Mouse (Mus musculus): ENCODE measurements around the gene Arid1b.

Arid1b gene

DNA sequence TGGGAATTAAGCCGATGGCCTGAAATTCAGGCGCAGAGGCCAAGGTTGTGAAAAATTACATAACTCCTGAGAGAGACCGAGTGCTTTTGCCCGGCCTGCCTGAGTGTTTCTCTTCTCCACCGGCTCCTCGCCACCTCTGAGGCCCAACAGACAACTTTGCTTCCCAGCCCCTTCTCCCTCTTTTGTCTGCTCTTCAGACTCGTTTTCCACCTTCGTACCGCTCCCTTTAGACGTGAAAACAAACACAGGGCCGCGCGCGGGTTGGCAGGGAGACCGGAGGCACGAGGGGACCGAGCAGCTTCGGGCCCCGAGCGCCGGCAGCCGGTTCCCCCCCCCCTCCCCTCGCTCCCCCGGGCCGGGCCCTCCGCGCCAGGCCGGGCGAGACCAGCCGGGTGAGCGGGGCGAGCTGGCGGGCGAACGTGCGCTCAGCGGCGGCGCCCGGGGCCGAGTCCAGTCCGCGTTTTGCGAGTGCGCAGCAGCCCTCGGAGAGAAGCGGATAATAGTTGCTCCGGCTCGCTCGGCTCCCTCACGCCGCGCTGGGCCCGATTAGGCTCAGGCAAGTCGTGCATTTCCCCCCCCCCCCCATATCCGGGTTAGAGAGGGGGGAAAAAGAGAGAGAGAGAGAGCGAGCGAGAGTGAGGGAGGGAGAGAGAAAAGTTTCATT lies at the start of gene Arid1b:
Gene Arid1b (plus strand): TSS at position 493 of the 664 bp plus-strand sequence.
- DNase-seq (ENCODE audit: low read depth, low spot score): peak; percentile 82

DNA sequence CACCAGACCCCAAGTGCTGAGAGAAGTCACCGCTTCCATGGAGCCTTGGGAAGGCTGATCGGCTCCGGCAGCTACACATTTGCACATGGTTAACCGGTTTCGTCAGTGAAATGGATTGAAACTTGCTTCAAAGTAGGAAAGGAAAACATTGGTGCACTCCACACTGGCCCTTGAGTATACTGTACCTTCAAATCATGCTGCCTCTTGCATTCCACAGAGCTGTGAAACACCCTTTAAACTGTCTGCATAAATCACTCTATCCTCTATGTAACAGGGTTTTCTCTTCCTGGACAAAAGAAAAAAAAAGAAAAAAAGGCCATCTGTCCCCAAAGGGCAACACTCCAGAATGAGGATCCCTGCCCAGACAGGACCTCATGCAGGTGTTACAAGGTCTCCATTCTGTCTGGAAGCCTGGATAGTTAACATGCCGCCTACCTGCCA lies 48.8 kb upstream of the Arid1b start:
- DNase-seq (ENCODE audit: low read depth, low spot score): peak; percentile 20

DNA sequence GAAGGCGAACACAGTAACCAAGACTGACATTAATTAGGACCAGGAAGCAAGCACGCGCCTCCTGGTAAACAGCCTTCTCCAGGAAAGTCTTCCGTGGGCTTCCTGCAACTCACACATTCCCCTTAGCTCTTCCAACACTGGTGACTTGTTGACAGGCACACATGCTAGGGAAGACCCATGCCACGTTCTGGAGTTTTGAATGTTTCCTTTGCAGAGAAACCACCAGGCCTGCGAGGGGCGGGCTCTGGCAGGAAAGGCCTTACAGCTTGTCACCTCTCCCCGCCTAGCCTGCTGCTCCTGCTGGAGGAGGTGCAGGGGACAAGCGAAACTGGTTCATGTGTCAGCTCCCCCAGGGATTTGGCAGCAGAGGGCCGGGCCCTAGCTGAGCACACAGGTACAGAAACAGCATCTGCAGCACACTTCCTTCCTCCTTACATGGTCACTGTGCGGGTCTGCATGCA lies 48.2 kb upstream of the Arid1b start:
- peak; percentile 43 for DNase-seq (ENCODE audit: low read depth, low spot score)

- no peak for DNase-seq (ENCODE audit: low read depth, low spot score)
Observed at GRCm38 (mm10) chr17:4946421-4946974, 47.6 kb upstream of the Arid1b start.

GRCm38 (mm10) chr17:4947013-4947412 lies 47.1 kb upstream of the Arid1b start:
- no peak for DNase-seq (ENCODE audit: low read depth, low spot score)

DNA sequence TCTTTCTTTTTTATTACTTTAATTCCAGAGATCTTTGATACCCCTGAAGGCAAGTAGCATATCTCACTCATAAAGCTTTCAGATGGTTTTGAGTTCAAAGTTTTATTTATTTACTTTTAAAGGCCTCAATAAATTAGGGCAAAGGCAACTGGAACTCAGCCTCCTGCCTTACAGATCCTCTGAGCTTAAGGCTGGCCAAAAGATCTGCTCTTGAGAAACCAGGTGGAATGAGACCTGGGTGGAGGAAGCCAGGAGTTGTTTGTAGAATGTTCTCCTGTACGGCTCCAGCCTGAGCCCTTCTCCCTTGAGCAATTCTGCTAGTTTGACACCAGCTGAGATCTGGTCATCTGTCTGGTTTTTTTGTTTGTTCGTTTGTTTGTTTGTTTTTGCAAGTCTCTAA lies 46.7 kb upstream of the Arid1b start:
- no peak for DNase-seq (ENCODE audit: low read depth, low spot score)

DNA sequence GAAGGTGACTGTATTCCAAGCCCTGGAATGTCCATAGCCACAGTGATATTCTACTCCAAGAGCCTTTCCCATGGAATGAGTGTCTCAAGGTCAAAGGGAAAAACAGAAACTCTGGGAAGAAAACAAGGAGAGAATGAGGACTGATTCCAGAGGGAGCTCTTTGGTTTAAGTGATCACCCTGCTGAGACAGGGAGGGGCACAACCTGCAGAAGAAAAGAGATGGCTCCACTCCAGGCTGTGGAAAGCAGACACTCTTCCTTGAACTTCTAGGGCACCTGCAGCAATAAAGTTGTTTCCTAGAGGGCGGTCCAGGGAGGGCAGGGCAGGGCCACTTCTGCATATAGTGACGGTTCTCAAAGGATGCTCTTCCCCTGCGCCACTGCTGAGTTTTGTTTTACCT lies 45.6 kb upstream of the Arid1b start:
- no peak for DNase-seq (ENCODE audit: low read depth, low spot score)

- no peak for DNase-seq (ENCODE audit: low read depth, low spot score)
Observed at GRCm38 (mm10) chr17:4954431-4954830, 39.7 kb upstream of the Arid1b start.

GRCm38 (mm10) chr17:4964192-4964877 lies 29.8 kb upstream of the Arid1b start:
- no peak for DNase-seq (ENCODE audit: low read depth, low spot score)

DNA sequence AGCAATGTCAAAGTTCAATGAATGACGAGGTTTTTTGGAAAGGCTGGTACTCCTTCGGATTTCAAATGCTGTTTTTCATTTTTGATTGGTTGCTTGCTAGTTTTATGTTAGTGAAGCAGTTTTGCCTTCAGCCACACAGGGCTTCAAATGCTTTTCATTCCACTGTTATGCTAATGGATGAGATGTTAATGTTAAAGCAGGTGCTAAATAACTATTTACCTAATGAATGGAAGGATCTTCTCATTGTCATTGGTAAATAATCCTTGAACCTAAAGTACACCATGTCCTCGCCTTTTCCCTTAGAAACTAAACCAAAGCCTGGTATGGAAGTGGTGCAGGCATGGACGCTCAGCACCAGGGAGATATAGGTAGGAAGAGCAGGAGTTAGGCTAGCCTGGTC lies 26.9 kb upstream of the Arid1b start:
- DNase-seq (ENCODE audit: low read depth, low spot score): no peak

DNA sequence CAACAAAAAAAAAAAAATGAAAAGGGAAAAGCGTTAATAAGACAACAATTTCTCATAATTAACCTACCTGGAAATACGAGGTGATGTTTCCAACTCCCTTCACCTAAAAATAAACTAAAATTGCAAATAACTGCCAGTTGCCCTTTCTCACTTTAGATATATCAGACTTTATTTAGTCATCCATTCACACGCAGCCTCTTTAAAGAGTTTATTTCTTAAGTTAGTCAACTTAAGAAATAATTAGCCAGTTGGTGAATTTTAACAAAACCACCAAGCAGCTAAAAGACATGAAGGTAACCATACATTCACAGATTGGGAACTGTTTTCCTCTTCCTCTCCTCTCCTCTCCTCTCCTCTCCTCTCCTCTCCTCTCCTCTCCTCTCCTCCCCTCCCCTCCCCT lies 26.1 kb upstream of the Arid1b start:
- DNase-seq (ENCODE audit: low read depth, low spot score): no peak

GRCm38 (mm10) chr17:4968878-4969277 lies 25.3 kb upstream of the Arid1b start:
- no peak for DNase-seq (ENCODE audit: low read depth, low spot score)

GRCm38 (mm10) chr17:4972261-4972660 lies 21.9 kb upstream of the Arid1b start:
- DNase-seq (ENCODE audit: low read depth, low spot score): no peak

GRCm38 (mm10) chr17:4974736-4975135 lies 19.4 kb upstream of the Arid1b start:
- no peak for DNase-seq (ENCODE audit: low read depth, low spot score)

DNA sequence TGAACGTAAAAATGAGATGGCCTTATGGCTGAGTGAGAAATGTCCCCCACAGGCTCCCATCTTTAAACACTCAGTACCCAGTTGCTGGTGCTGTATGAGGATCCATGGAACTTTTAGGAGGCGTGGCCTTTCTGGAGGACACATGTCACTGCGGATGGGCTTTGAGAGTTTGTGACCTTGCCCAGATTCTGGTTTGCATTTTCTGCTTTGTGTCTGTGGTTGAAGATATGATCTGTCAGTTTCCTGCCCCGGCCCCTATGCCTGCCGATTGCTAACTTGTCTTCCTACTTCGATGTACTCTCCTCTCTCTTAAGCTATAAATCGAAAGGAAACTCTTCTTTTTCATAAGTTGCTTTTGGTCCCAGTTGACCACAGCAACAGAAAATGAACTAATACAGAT lies 14.0 kb upstream of the Arid1b start:
- no peak for DNase-seq (ENCODE audit: low read depth, low spot score)

GRCm38 (mm10) chr17:4982819-4983218 lies 11.3 kb upstream of the Arid1b start:
- no peak for DNase-seq (ENCODE audit: low read depth, low spot score)

DNA sequence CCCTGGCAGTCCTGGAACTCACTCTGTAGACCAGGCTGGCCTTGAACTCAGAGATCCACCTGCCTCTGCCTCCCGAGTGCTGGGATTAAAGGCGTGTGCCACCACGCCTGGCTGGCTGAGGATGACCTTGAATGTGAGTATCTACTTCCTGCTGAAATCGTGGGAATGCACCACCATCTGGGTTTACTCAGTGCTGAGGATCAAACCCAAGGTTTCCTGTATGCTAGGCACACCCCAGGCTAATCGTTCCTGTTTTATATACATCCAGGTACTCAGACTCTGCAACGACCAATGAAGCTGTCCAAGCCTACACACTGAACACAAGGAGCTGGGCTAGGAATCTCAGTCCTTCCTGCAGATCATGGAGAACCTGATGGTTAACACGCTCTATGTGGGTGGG lies 9.4 kb upstream of the Arid1b start:
- DNase-seq (ENCODE audit: low read depth, low spot score): no peak

DNA sequence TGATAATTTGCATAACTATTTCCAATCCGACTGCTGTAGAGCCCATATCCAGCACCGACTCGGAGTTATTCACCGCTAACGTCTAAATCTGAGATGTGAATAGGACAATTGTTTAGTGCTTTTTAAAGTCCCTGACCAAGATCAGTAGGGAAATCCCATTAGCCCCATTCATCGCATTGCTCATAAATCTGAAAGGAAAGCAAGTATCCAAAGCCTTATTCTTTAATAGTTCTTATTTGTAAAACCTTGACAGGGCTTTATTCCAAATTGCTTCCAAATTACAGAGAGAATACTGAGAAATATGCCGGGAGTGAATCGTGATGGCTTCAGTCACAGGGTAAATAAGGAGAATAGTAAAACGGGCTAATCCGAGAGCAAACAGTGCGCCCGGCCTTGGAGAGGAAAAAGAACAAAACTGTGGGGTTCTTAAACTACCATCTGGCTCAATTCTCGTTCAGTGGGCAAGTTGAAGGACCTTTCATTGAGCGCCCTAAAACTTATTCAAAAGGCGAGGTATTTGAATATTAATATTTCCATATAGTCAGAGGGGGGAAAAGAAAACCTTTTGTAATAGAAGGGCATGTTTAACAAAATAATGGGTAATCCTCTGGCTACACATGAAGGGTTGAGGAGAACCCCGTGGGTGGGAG lies 3.1 kb upstream of the Arid1b start:
- no peak for DNase-seq (ENCODE audit: low read depth, low spot score)

DNA sequence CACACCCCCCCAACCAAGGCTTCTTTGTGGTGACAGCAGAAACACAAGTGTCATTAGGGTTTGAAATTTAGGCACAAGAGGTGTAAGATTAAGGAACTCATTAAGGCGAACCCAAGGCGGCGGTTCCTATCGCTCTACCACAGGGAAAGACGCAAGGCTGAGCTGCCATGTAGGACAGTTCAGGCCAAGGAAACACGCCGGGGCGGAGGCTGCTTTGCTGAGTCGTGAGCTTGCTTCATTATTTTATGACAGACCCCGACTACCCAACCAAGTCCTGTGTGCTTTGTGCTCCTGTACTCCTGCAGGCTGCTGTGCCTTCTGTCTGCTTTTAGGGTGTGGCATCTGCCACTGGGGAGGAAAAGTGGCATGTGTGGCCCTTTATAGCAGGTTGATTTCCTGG lies 2.5 kb upstream of the Arid1b start:
- no peak for DNase-seq (ENCODE audit: low read depth, low spot score)

GRCm38 (mm10) chr17:4993497-4993839 lies 664 bp upstream of the Arid1b start:
- DNase-seq (ENCODE audit: low read depth, low spot score): no peak

DNA sequence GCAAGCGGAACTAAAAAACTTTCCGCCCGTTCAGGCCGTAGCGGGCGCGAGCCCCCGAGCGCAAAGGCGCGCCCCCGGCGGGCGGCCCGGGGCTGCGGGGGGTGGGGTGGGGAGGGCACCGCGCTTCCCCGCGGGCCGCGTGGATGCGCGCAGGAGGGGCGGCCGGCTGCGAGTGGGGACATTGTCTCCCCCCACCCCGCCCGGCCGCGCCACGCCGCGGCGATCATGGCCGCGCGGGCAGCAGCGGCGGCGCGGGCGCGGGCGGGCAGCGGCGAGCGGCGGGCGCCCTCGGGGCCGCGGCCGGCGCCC lies 326 bp downstream of the Arid1b start:
- DNase-seq (ENCODE audit: low read depth, low spot score): no peak

- DNase-seq (ENCODE audit: low read depth, low spot score): peak; percentile 58
Observed at GRCm38 (mm10) chr17:4994813-4995560, 855 bp downstream of the Arid1b start.
